Mouse (Mus musculus) E14TG2a.4 (cell line): ENCODE measurements at regions not wholly inside any gene's neighbourhood (a gene's known extent, or its start where the extent isn't known, plus 50 kb on each side); places are given as distances from the start of the nearest gene placed in this dataset.

ENCODE experiments used
- H3K27me3 ChIP-seq: 2 replicates; pipeline ENCODE4 v1.6.1; 2014; ENCODE audit warnings: low read length, control low read depth; ENCODE audit not compliant: insufficient read depth
- H3K36me3 ChIP-seq: 2 replicates; pipeline ENCODE4 v1.6.1; 2014; ENCODE audit warnings: low read length, control low read depth; ENCODE audit not compliant: insufficient read depth
- H3K4me1 ChIP-seq: replicated peaks from 2 replicates; pipeline ENCODE4 v1.6.1; 2014; ENCODE audit warnings: low read depth, low read length, control low read depth
- H3K4me3 ChIP-seq: replicated peaks from 2 replicates; pipeline ENCODE4 v1.5.1; 2014; ENCODE audit warnings: mild to moderate bottlenecking, low read length
- H3K9me3 ChIP-seq: 2 replicates; pipeline ENCODE4 v1.6.1; 2014; ENCODE audit warnings: low read length, control low read depth
- CTCF ChIP-seq: conservative IDR thresholded peaks from 2 replicates; pipeline ENCODE4 v1.5.1; 2014; ENCODE audit warnings: low read length
- NANOG ChIP-seq: IDR thresholded peaks from 2 replicates; pipeline ENCODE4 v1.6.1; 2014; ENCODE audit warnings: borderline replicate concordance, low read length, mixed read lengths
- POU5F1 ChIP-seq: IDR thresholded peaks from 2 replicates; pipeline ENCODE4 v1.6.1; 2014; ENCODE audit warnings: low read length, borderline replicate concordance

DNA sequence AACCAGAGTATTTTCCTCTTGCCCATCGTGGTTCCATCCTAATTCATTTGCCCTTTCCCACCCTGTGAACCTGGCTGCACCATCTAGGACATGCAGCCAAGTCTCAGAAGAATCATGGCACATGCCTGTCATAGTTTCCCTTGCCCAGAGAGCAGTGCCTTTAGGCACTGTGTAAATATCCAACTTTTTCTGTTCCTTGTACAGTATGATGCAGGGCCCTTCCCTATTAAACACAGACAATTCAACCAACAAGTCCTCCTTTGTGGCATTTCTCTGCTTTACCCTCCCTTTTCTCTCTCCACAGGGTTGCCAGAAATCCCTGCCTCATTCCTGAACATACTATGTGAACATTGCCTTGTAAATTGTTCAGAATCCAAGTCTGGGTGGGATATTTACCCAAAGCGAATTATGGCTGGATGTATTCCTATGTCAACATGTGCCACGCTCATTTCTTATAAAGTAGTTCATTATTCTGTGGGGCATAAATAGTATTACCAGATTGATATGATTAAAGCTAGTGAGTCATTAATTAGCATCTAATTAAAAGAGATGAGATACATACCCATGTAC, 349.1 kb downstream of the Insc start:
- no peaks in the 10 kb centered on the region for H3K4me1 ChIP-seq
- no peak overlapping the region for H3K4me3 ChIP-seq
- no peaks in the 10 kb centered on the region for H3K36me3 ChIP-seq
- H3K27me3 ChIP-seq: no peaks in the 10 kb centered on the region
- no peak for TF ChIP-seq NANOG
- no peak for TF ChIP-seq CTCF
- TF ChIP-seq POU5F1: no peak
- H3K9me3 ChIP-seq: no peaks in the 10 kb centered on the region

DNA sequence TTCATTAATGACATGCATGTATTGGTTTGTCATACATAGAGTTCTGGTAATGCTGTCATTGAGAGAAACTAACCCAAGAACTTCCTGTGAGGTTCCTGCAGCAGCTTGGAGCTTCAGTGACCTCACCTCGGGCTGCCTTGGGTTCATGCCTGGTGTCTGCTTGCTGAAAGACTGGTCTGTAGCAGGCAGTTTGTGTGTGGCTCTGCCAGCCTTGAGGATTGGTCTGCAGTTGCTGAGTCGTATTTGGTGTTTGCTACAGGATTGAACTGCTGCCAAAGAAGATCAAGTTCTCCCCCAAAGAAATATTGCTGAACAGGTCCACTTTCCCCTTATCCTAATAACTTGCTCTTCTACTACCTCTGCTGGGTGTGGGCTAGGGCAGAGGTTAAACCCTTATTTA, 362.5 kb downstream of the Insc start:
- TF ChIP-seq POU5F1 (no peak), CTCF (no peak), NANOG (no peak)
- H3K36me3 ChIP-seq: no peaks in the 10 kb centered on the region
- H3K27me3 ChIP-seq: no peaks in the 10 kb centered on the region; the same call in 1 of the 2 replicates
- no peaks in the 10 kb centered on the region for H3K9me3 ChIP-seq
- no peaks in the 10 kb centered on the region for H3K4me1 ChIP-seq
- H3K4me3 ChIP-seq: no peak overlapping the region

DNA sequence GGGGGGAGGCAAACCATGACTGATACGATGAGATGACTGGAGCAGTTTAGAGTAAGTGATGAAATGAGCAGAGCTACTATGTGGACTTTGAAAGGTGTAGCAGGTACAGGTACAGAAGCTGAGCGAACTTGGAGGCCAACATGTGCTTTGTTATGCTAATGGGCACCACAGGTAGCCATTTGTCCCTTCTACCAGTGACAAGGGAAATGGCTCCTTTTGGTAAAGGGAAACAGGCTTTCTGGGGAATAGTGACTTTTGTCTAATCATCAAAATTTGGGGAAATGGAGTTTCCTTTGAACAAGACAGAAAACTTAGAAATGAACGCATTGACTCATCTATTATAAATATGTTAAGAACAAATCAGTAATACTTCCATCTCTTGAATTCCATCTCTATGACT, 368.8 kb downstream of the Insc start:
- Histone ChIP-seq H3K27me3 (peaks cover 3% of the 10 kb centered on the region; the same call in 1 of the 2 replicates), H3K36me3 (no peaks in the 10 kb centered on the region), H3K4me3 (no peak overlapping the region), H3K4me1 (peaks cover 4% of the 10 kb centered on the region; the same call in 1 of the 2 replicates), H3K9me3 (no peaks in the 10 kb centered on the region)
- TF ChIP-seq CTCF (no peak), POU5F1 (peak; percentile 59; the same call in 1 of the 2 replicates), NANOG (no peak)

DNA sequence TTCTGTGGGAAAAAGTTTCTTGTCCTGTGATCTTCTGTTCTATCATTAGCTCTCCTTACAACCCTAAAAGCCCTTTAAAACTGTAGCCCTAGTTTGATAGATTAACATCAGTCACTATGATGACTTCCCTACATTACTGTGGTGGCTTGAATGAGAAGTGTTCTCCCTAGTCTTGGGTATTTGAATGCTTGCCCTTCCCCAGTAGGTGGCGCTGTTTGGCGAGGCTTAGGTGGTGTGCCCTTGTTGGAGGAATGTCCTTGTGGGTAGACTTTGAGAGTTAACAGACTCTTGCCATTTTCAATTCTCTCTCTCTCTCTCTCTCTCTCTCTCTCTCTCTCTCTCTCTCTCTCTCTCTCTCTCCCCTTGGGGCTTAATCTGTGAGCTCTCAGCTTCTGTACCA, 379.8 kb downstream of the Insc start:
- TF ChIP-seq CTCF (peak; percentile 44), NANOG (no peak), POU5F1 (no peak)
- Histone ChIP-seq H3K4me3 (no peak overlapping the region), H3K4me1 (no peaks in the 10 kb centered on the region), H3K9me3 (0 out of 2 replicates have a peak, but pooled peaks cover 4% of the 10 kb centered on the region), H3K36me3 (no peaks in the 10 kb centered on the region), H3K27me3 (no peaks in the 10 kb centered on the region)

DNA sequence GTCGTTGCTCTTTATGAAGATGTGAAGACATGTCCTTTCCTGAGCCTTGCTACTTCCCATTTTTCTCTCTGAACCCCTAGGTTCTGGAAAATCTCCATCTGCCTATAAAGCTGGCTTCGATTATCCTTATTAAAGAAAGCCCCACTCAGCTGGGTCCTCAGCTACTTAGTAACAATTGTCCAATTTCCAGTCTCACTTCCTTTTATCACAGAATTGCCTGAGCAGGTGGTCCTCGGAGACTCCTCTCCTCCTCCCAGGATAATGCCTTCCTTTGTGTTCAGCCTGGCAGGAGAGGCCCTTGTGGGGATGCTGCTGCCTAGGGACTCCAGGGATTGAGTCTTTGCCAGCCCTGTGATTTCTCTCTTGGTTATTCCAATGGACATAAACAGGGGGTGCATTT, 385.5 kb downstream of the Insc start:
- TF ChIP-seq NANOG: no peak
- no peak for TF ChIP-seq POU5F1
- no peak for TF ChIP-seq CTCF
- no peaks in the 10 kb centered on the region for H3K36me3 ChIP-seq
- no peaks in the 10 kb centered on the region for H3K9me3 ChIP-seq
- H3K4me1 ChIP-seq: no peaks in the 10 kb centered on the region
- peaks cover 2% of the 10 kb centered on the region; the same call in 1 of the 2 replicates for H3K27me3 ChIP-seq
- H3K4me3 ChIP-seq: no peak overlapping the region

DNA sequence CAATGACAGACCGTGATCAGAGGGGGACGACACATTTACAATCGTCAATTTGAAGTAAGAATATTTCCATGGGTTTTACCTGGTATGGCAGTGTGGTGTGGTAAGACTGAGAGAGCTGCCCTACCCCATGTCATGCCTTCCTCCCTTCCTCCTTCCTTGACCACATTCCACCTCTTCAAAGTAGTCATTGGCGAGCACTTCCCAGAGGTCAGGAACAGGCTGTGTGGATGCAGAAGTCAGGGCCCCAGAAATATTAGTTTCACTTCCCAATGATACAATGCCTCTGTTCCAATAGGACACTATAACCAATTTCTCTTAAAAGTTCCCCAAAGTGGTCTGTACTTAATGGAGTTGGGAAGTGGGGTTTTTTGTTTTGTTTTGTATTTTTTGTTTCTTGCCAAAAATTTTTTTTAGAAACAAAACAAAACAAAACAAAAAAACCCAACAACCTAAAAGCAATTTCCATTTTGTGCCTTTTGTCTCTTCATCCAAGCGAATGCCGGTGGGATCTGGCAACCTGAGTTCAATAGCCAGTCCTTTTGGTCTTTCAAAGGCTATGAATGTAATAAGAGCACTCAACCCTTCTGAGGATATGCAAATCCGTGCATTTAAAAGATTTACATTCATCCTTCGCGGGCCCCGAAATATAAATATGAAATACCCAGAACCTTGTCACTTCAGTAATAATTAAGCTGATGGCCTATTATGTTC, 387.9 kb downstream of the Insc start:
- Histone ChIP-seq H3K27me3 (peaks cover 2% of the 10 kb centered on the region; the same call in 1 of the 2 replicates), H3K4me1 (no peaks in the 10 kb centered on the region), H3K36me3 (no peaks in the 10 kb centered on the region), H3K9me3 (no peaks in the 10 kb centered on the region), H3K4me3 (no peak overlapping the region)
- TF ChIP-seq NANOG (no peak), CTCF (no peak), POU5F1 (no peak)

DNA sequence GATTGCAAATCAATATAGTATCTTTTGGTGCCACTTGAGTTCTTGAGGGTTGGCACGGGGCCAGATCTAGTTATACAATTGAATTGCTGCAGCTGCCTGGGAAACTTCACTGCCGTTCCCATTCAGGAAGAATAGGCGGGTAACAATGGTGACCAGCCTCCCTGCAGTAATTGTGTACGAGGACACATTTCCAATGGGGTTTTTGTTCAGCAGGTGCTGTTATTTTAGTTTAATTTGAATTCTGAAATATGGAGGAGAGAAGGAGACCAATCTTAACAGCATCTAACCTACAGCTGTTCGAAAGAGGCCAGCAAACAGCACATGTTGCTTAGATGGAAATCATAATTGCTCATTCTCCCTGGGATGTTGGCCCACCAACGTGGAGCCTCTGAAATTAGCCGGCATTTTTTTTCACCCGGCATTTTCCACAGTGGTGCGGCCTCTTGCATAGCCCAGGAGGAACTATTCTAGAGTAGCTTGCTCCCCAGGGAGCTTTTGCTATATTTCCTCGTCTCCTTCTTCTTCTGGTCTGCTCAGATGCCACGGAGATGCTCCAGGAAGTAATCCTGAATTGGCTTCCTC, 388.6 kb downstream of the Insc start:
- Histone ChIP-seq H3K9me3 (no peaks in the 10 kb centered on the region), H3K4me1 (no peaks in the 10 kb centered on the region), H3K27me3 (peaks cover 2% of the 10 kb centered on the region; the same call in 1 of the 2 replicates), H3K36me3 (no peaks in the 10 kb centered on the region), H3K4me3 (no peak overlapping the region)
- no peak for TF ChIP-seq NANOG
- TF ChIP-seq CTCF: no peak
- TF ChIP-seq POU5F1: no peak

DNA sequence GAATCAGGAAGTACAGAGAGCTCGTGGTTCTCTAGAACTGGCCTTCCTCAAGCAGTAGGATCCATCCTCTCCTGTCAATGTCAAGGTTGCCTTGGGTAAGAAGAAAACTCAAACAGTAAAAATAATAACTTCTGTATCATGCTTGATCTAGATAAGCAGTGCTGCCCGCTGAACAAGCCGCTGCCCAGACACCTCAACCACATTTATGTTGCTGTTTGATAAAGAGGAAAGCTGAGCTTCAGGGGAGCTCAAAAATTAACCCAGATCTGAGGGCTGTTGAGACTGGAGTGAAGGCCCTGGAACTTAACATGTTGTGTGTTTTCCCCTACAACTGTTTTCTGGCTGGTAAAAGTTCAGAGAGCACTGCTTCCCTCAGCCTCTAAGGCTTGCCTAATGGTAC, 389.1 kb downstream of the Insc start:
- TF ChIP-seq POU5F1 (no peak), NANOG (no peak), CTCF (no peak)
- Histone ChIP-seq H3K36me3 (no peaks in the 10 kb centered on the region), H3K4me3 (no peak overlapping the region), H3K27me3 (peaks cover 2% of the 10 kb centered on the region; the same call in 1 of the 2 replicates), H3K9me3 (no peaks in the 10 kb centered on the region), H3K4me1 (no peaks in the 10 kb centered on the region)
